Mouse (Mus musculus) hindbrain, embryonic 16.5 days (tissue): ENCODE results near the gene Tspan2. TPM values are rescaled to one million over a fixed set of nuclear protein-coding genes. Genes with fewer than 3 reads are reported as not detected.

Experiments
- ATAC-seq: fragments of 200-750 bp; cut with Nextera tagmentation; 2 replicates; pipeline ENCODE4 v1.8.0; 2017; ENCODE audit warnings: moderate TSS enrichment, moderate library complexity
- H3K27ac ChIP-seq: fragments of 300-500 bp; sonication (generic); 2 replicates; pipeline ENCODE4 v1.5.1; 2014; ENCODE audit warnings: low read depth, mild to moderate bottlenecking, control low read depth, low read length, moderate library complexity
- H3K27me3 ChIP-seq: fragments of 300-500 bp; sonication (generic); replicated peaks from 2 replicates; pipeline ENCODE4 v1.6.1; 2014; ENCODE audit warnings: low read length; ENCODE audit not compliant: control insufficient read depth, insufficient read depth
- H3K36me3 ChIP-seq: fragments of 300-500 bp; sonication (generic); 2 replicates; pipeline ENCODE4 v1.6.1; 2014; ENCODE audit warnings: mild to moderate bottlenecking, low read length, moderate library complexity, mixed read lengths; ENCODE audit not compliant: control insufficient read depth, insufficient read depth
- H3K4me1 ChIP-seq: fragments of 300-500 bp; sonication (generic); 2 replicates; pipeline ENCODE4 v1.6.1; 2014; ENCODE audit warnings: low read depth, low read length; ENCODE audit not compliant: control insufficient read depth, insufficient read depth
- H3K4me2 ChIP-seq: fragments of 300-500 bp; sonication (generic); 2 replicates; pipeline ENCODE4 v1.6.1; 2014; ENCODE audit warnings: mild to moderate bottlenecking, low read length, control low read depth, moderate library complexity
- H3K4me3 ChIP-seq: fragments of 300-500 bp; sonication (generic); 2 replicates; pipeline ENCODE4 v1.5.1; 2014; ENCODE audit warnings: mild to moderate bottlenecking, low read length, control low read depth, moderate library complexity
- H3K9ac ChIP-seq: fragments of 300-500 bp; sonication (generic); 2 replicates; pipeline ENCODE4 v1.6.1; 2014; ENCODE audit warnings: low read depth, mild to moderate bottlenecking, control low read depth, low read length, moderate library complexity
- H3K9me3 ChIP-seq: fragments of 300-500 bp; sonication (generic); 2 replicates; pipeline ENCODE4 v1.6.1; 2014; ENCODE audit warnings: mild to moderate bottlenecking, low read length, moderate library complexity; ENCODE audit not compliant: control insufficient read depth
- WGBS: fragments of 180-500 bp; shearing (Covaris S2); extraction: QIAGEN DNeasy Blood & Tissue Kit; methylation state at CpG from one replicate; pipeline ENCODE4 v1.1.7; 2014; 5-methylcytosine and 5-hydroxymethylcytosine counted together
- polyA plus RNA-seq: library from polyadenylated mRNA; unstranded; fragments of >200 nt; fragmentation: Nextera tagmentation; extraction: Ambion mirVana; gene quantifications from 2 replicates; pipeline ENCODE4 v1.2.1, GENCODE M21; 2015

Tspan2 gene
- polyA plus RNA-seq, 1 experiment from 2014 or later = 14.9 TPM

DNA sequence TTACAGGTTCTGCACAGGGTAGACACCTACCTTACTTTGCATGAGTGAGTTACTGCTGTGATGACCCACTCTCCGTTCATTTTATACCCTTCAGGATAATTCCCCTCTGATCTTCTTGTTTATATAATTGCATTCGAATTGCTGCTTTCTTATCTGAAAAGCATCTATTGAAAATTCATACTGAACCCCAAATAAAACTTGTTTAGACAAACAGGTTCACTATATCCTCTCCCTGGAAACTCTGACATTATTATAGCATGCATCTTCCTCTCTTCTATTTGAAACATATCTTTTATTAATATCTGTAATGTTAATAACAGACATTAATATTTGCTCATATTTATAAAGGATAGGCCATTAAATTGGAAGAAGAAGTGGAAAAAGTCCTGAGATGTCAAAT is 48.3 kb downstream of the Tspan2 start, which contains the start of gene Tshb:
TSS of gene Tshb (minus strand) at position 101 of the 400 bp plus-strand sequence.
- no peak for ATAC-seq
- 79% methylated on average over 2 of the region's 2 CpGs for WGBS
- Histone ChIP-seq H3K4me2 (no peak within 1 kb of the TSS), H3K4me1 (no peaks in the 10 kb centered on the region), H3K36me3 (no peaks in the 10 kb centered on the region), H3K9me3 (no peaks in the 10 kb centered on the region), H3K4me3 (no peak within 1 kb of the TSS), H3K27ac (no peak within 1 kb of the TSS), H3K9ac (no peak within 1 kb of the TSS), H3K27me3 (no peaks in the 10 kb centered on the region)

DNA sequence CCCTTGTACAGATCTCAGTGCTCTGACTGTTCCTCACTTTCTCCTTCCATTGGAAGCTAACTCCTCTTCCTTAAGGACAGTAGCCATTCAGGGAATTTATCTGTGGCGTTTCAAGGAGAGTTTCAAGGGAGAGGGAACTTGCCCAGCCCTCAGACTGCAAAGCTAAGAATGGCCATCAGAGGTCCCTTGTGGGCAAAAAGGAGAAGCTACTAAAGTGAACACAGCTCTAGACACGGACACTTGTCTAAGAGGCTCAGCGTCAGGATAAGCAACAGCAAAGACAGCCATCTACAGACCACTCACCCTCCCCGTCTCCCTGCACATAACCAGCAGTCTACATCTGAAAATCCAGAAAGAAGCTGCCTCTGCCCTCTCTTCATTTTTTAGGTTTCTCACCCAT is 53.0 kb downstream of the Tspan2 start:
- 43% methylated on average over 4 of the region's 4 CpGs for WGBS
- no peak overlapping the region for H3K27ac ChIP-seq

DNA sequence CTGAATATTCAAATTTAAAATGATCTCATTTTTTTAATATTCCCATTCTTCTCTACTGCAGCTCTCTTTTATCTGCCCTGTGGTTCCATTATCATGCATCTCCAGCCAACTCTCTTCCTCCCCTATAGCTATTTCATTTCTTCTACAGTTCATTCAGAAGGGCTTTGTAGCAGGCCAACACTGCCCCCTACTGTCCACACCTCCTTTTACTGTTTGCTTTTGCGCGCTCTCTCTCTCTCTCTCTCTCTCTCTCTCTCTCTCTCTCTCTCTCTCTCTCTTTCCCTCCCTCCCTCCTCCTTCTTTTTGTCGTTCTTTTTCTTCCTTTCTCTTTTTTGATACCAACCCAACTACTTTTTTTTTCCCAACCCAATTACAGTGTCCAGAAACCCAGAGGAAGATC is 69.6 kb downstream of the Tspan2 start:
- Histone ChIP-seq H3K27me3 (no peaks in the 10 kb centered on the region), H3K36me3 (no peaks in the 10 kb centered on the region), H3K4me1 (no peaks in the 10 kb centered on the region), H3K9ac (no peak overlapping the region), H3K27ac (no peak overlapping the region), H3K4me3 (no peak overlapping the region), H3K9me3 (no peaks in the 10 kb centered on the region), H3K4me2 (no peak overlapping the region)
- WGBS = 4% methylated on average over 3 of the region's 3 CpGs
- ATAC-seq = no peak

More for the DNA sequence above, 53.0 kb downstream of the Tspan2 start:
- H3K4me1 ChIP-seq = no peaks in the 10 kb centered on the region
- H3K36me3 ChIP-seq = no peaks in the 10 kb centered on the region
- H3K27me3 ChIP-seq = no peaks in the 10 kb centered on the region
- ATAC-seq = no peak
- H3K9me3 ChIP-seq = no peaks in the 10 kb centered on the region
- no peak overlapping the region for H3K9ac ChIP-seq
- H3K4me2 ChIP-seq = no peak overlapping the region
- no peak overlapping the region for H3K4me3 ChIP-seq

GRCm38 (mm10) chr3:102842386-102842785 is 108.1 kb downstream of the Tspan2 start:
- Histone ChIP-seq H3K27ac (no peak overlapping the region), H3K27me3 (no peaks in the 10 kb centered on the region), H3K36me3 (no peaks in the 10 kb centered on the region), H3K4me2 (no peak overlapping the region), H3K4me3 (no peak overlapping the region), H3K9ac (no peak overlapping the region), H3K9me3 (no peaks in the 10 kb centered on the region), H3K4me1 (no peaks in the 10 kb centered on the region)
- 52% methylated on average over 1 of the region's 1 CpGs for WGBS
- no peak for ATAC-seq

DNA sequence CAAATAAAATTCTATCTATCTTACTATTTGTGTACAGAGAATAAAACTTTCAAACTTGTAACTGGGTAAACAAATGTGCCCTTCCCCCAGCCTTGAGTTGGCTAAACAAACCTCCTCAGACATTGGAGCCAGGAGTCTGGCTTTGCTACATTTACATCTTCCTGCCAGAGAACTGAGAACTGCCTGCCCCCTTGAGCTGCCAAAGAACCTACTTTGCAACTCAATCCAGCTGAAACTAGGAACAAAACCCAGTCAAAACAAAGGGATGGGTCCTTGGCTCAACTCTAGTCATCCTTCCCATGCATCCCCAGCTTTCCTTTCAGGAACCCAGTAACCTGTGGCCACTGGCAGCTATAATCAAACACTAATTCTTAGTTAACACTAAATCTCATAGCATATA is 114.3 kb downstream of the Tspan2 start:
- Histone ChIP-seq H3K27ac (no peak overlapping the region), H3K27me3 (no peaks in the 10 kb centered on the region), H3K4me3 (no peak overlapping the region), H3K9ac (no peak overlapping the region), H3K4me1 (no peaks in the 10 kb centered on the region), H3K36me3 (no peaks in the 10 kb centered on the region), H3K4me2 (no peak overlapping the region), H3K9me3 (no peaks in the 10 kb centered on the region)
- ATAC-seq = no peak

Other genes with a start within 250 kb of the Tspan2 start
- gene Tshb, start 48.2 kb downstream of the Tspan2 start, polyA plus RNA-seq = 0.27 and 0.40 TPM in 2 replicates
- not detected in 2 replicates for gene Sycp1, start 201.6 kb downstream of the Tspan2 start, polyA plus RNA-seq
- 0.09 TPM in 1 of 2 replicates, not detected in the other for gene Nr1h5, start 229.6 kb downstream of the Tspan2 start, polyA plus RNA-seq